Mouse (Mus musculus): ENCODE results near the gene Txn1. TPM values are rescaled to one million over a fixed set of nuclear protein-coding genes. Genes with fewer than 3 reads are reported as not detected.

The Txn1 gene
- 85.8 and 104 TPM in 2 replicates for total RNA-seq (2014; rRNA removed; ENCODE audit: low replicate concordance)
- polyA plus RNA-seq (2015; fragmentation: Nextera tagmentation; extraction: Ambion mirVana) = 243 and 248 TPM in 2 replicates

GRCm38 (mm10) chr4:57956029-57956960 is at the start of gene Txn1:
Txn1 (minus strand) TSS chr4:57956411.
- WGBS = under 1% methylated on average over 71 of the region's 71 CpGs
- H3K9ac ChIP-seq (replicated peaks; ENCODE audit: low read depth, low read length) = peak within 1 kb of the TSS; percentile 82
- H3K4me1 ChIP-seq (ENCODE audit: control insufficient read depth, insufficient read depth) = peaks cover 18% of the 10 kb centered on the region
- no peaks in the 10 kb centered on the region for H3K27me3 ChIP-seq (ENCODE audit: control insufficient read depth, insufficient read depth, low read length)
- TF ChIP-seq CTCF (IDR thresholded peaks at IDR 0.05; ENCODE audit: low read depth) (no peak), EP300 (IDR thresholded peaks at IDR 0.05; ENCODE audit: low read depth) (peak; percentile 80; the same call in 1 of the 2 replicates)
- peaks cover 6% of the 10 kb centered on the region for H3K36me3 ChIP-seq (replicated peaks; ENCODE audit: control insufficient read depth, insufficient read depth, low read length)
- H3K4me3 ChIP-seq (ENCODE audit: low read depth, low read length) = peak within 1 kb of the TSS; percentile 87
- H3K4me2 ChIP-seq (ENCODE audit: low read depth, low read length) = peak within 1 kb of the TSS; percentile 83
- H3K9me3 ChIP-seq (replicated peaks; ENCODE audit: control insufficient read depth, low read length) = no peaks in the 10 kb centered on the region
- ATAC-seq (ENCODE audit: insufficient read depth, low read depth) = peak; percentile 98
- peak; percentile 99 for DNase-seq (ENCODE audit: low spot score)
- H3K27ac ChIP-seq (ENCODE audit: low read depth) = peak within 1 kb of the TSS; percentile 90

DNA sequence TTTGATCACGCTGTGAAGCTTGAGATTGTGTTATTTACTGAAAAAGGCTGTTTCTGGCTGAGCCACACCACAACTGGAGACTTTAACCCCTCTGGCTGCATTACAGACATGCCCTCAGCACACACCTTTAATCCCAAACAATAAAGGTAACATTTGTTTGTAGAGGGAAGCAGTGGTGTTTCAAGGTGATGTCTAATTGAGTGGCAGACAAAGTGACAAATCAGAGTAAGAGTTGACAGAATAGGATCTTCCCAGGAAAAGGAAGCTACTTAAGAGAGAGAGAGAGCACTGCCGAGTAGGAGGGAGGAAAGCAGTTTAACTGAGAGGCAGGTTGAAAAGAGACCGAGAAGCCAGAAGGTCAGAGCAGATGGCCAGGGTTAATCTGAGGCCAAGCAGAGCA is 47.3 kb upstream of the Txn1 start:
- H3K36me3 ChIP-seq (replicated peaks; ENCODE audit: control insufficient read depth, insufficient read depth, low read length) = no peaks in the 10 kb centered on the region
- WGBS = 57% methylated on average over 3 of the region's 3 CpGs
- no peaks in the 10 kb centered on the region for H3K4me1 ChIP-seq (ENCODE audit: control insufficient read depth, insufficient read depth)
- no peak overlapping the region for H3K27ac ChIP-seq (ENCODE audit: low read depth)
- TF ChIP-seq CTCF (IDR thresholded peaks at IDR 0.05; ENCODE audit: low read depth) (no peak), EP300 (IDR thresholded peaks at IDR 0.05; ENCODE audit: low read depth) (no peak)
- H3K9me3 ChIP-seq (replicated peaks; ENCODE audit: control insufficient read depth, low read length) = no peaks in the 10 kb centered on the region
- no peak overlapping the region for H3K4me2 ChIP-seq (ENCODE audit: low read depth, low read length)
- ATAC-seq (ENCODE audit: insufficient read depth, low read depth) = no peak
- H3K4me3 ChIP-seq (ENCODE audit: low read depth, low read length) = no peak overlapping the region
- DNase-seq (ENCODE audit: low spot score) = no peak
- H3K9ac ChIP-seq (replicated peaks; ENCODE audit: low read depth, low read length) = no peak overlapping the region
- H3K27me3 ChIP-seq (ENCODE audit: control insufficient read depth, insufficient read depth, low read length) = no peaks in the 10 kb centered on the region

GRCm38 (mm10) chr4:57991425-57991824 is 35.2 kb upstream of the Txn1 start:
- no peak overlapping the region for H3K27ac ChIP-seq (ENCODE audit: low read depth)
- no peaks in the 10 kb centered on the region for H3K27me3 ChIP-seq (ENCODE audit: control insufficient read depth, insufficient read depth, low read length)
- H3K9me3 ChIP-seq (replicated peaks; ENCODE audit: control insufficient read depth, low read length) = no peaks in the 10 kb centered on the region
- TF ChIP-seq CTCF (IDR thresholded peaks at IDR 0.05; ENCODE audit: low read depth) = no peak
- no peak for TF ChIP-seq EP300 (IDR thresholded peaks at IDR 0.05; ENCODE audit: low read depth)
- 61% methylated on average over 1 of the region's 1 CpGs for WGBS
- no peak overlapping the region for H3K9ac ChIP-seq (replicated peaks; ENCODE audit: low read depth, low read length)
- H3K4me3 ChIP-seq (ENCODE audit: low read depth, low read length) = no peak overlapping the region
- no peaks in the 10 kb centered on the region for H3K4me1 ChIP-seq (ENCODE audit: control insufficient read depth, insufficient read depth)
- no peak overlapping the region for H3K4me2 ChIP-seq (ENCODE audit: low read depth, low read length)
- no peak for ATAC-seq (ENCODE audit: insufficient read depth, low read depth)
- DNase-seq (ENCODE audit: low spot score) = no peak
- H3K36me3 ChIP-seq (replicated peaks; ENCODE audit: control insufficient read depth, insufficient read depth, low read length) = no peaks in the 10 kb centered on the region

DNA sequence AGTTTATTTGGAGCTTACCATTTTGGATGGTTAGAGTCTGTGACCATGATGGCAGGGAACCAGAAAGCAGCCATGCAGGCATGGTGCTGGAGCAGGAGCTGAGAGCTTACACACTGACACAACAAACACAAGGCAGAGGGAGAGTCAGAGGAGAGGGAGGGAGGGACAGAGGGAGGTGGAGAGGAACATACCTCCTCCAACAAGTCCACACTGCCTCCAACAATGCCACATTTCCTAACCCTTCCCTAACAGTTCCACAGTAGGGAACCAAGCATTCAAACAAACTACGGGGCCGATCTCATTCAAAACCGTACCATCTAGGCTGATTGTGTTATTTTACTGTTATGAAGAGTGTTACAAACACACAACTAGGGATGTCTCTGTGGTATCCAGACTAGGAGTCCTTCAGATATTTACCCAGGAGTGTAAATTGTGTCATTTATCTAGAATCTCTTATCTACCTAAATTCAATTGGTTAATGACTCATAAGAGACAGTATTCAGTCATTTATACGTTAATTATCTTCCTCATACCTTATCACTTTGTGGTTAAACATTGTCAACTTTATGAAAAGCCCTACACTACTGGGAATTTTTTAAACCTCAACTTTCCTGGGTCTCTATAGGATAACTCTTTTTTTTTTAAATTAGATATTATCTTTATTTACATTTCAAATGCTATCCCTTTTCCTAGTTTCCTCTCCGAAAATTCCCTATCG is 18.3 kb upstream of the Txn1 start:
- WGBS = 83% methylated on average over 6 of the region's 6 CpGs
- TF ChIP-seq CTCF (IDR thresholded peaks at IDR 0.05; ENCODE audit: low read depth) (no peak), EP300 (IDR thresholded peaks at IDR 0.05; ENCODE audit: low read depth) (no peak)
- Histone ChIP-seq H3K9ac (replicated peaks; ENCODE audit: low read depth, low read length) (no peak overlapping the region), H3K36me3 (replicated peaks; ENCODE audit: control insufficient read depth, insufficient read depth, low read length) (no peaks in the 10 kb centered on the region), H3K9me3 (replicated peaks; ENCODE audit: control insufficient read depth, low read length) (no peaks in the 10 kb centered on the region), H3K27ac (ENCODE audit: low read depth) (no peak overlapping the region), H3K4me1 (ENCODE audit: control insufficient read depth, insufficient read depth) (no peaks in the 10 kb centered on the region), H3K4me3 (ENCODE audit: low read depth, low read length) (no peak overlapping the region), H3K4me2 (ENCODE audit: low read depth, low read length) (no peak overlapping the region), H3K27me3 (ENCODE audit: control insufficient read depth, insufficient read depth, low read length) (no peaks in the 10 kb centered on the region)
- ATAC-seq (ENCODE audit: insufficient read depth, low read depth) (no peak), DNase-seq (ENCODE audit: low spot score) (no peak)

DNA sequence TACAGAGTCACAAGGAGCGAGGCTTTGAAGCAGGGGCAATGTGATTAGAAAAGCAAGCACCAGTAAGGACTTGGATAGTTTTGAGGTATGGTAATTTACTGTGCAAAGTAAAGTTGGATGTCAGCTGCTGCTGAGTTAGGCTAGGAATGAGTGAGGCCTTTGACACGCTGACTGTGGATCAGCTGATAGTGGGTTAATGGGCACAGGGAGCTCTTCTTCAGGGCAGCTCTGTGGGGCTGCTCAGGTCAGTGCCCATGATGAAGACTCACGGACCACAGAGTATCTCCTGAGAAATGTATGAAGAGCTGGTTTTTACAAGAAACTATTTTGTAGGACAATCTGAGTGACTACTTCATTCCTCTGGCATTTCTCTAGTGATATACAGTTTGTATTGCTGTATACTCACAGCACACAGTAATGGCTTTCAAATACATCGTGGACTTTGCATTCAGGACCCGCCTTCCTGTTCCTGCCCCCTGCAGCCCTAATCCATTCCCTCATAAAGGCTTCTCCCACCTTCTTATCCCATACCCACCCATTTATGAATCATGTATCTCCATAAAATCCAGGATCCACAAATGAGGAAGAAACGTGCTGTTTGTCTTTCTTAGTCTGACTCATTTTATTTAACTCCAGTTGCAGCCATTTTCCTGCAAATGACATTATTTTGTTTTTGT is 17.5 kb upstream of the Txn1 start:
- TF ChIP-seq CTCF (IDR thresholded peaks at IDR 0.05; ENCODE audit: low read depth) = no peak
- no peak for TF ChIP-seq EP300 (IDR thresholded peaks at IDR 0.05; ENCODE audit: low read depth)
- Histone ChIP-seq H3K27me3 (ENCODE audit: control insufficient read depth, insufficient read depth, low read length) (no peaks in the 10 kb centered on the region), H3K4me2 (ENCODE audit: low read depth, low read length) (no peak overlapping the region), H3K9me3 (replicated peaks; ENCODE audit: control insufficient read depth, low read length) (no peaks in the 10 kb centered on the region), H3K4me1 (ENCODE audit: control insufficient read depth, insufficient read depth) (no peaks in the 10 kb centered on the region), H3K9ac (replicated peaks; ENCODE audit: low read depth, low read length) (no peak overlapping the region), H3K27ac (ENCODE audit: low read depth) (no peak overlapping the region), H3K36me3 (replicated peaks; ENCODE audit: control insufficient read depth, insufficient read depth, low read length) (no peaks in the 10 kb centered on the region), H3K4me3 (ENCODE audit: low read depth, low read length) (no peak overlapping the region)
- ATAC-seq (ENCODE audit: insufficient read depth, low read depth) = no peak
- DNase-seq (ENCODE audit: low spot score) = no peak
- 70% methylated on average over 6 of the region's 6 CpGs for WGBS

Measured in heart, postnatal 0 days (tissue).